Mouse (Mus musculus): ENCODE measurements around the gene Cep83. TPM values are rescaled to one million over a fixed set of nuclear protein-coding genes. Genes with fewer than 3 reads are reported as not detected.
A peak's percentile ranks its signal among the peaks of the same experiment; 100 is the strongest.

The Cep83 gene
- 25.0 and 31.2 TPM in 2 replicates for polyA plus RNA-seq (2011; ENCODE audit: insufficient read length, low read depth, missing spikeins)

DNA sequence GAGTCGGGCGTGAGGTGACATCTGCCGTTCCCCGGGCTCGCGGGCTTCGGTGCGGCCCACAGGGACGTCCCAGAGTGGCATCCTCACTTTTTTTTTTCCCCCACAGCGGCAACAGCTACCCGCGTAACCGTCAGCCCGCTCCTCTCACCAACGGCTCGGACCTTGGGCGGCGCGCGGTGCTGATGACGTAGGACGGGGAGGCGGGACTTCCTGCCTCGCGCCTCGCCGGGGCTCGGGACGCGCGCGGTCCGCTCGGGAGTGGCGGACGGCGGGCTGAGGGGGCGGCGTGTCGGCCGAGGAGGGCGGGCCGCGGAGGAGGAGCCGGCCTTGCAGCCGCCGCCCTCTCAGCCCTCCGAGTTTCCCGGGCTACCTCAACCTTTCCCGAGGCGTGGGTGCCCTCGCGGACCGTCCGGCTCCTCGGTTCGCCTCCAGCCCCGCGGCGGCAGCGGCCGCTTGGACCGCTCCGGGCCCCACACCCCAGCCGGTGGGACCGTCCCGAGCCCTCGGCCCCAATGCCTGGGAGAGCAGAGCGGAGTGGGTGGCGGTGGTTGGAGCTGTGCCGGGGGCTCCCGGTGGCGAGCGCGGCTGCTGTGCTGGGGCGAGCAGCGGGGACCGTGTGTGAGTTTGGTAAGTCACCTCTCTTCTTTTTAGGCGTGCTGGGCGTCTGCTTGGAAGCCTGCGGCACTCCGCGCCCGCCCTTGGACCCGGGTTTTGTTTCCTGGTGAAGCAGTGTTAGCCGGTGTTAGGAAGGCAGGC lies at the start of gene Cep83:
Gene Cep83 (plus strand): TSS at position 235 of the 756 bp plus-strand sequence.
- TF ChIP-seq POLR2A (IDR thresholded peaks at IDR 0.05; ENCODE audit: low read depth, low read length) (peak; percentile 90), CTCF (IDR thresholded peaks at IDR 0.05; ENCODE audit: borderline replicate concordance, insufficient read depth, low read length) (no peak)
- H3K27ac ChIP-seq (ENCODE audit: insufficient read depth, low read length), result peak within 1 kb of the TSS; percentile 63
- H3K4me3 ChIP-seq (ENCODE audit: insufficient read depth, low read length), result peak within 1 kb of the TSS; percentile 100
- H3K4me1 ChIP-seq (ENCODE audit: control insufficient read depth, insufficient read depth, low read length), result no peaks in the 10 kb centered on the region

GRCm38 (mm10) chr10:94639281-94639680 lies 49.2 kb upstream of the Cep83 start:
- no peak for TF ChIP-seq CTCF (IDR thresholded peaks at IDR 0.05; ENCODE audit: borderline replicate concordance, insufficient read depth, low read length)
- no peak for TF ChIP-seq POLR2A (IDR thresholded peaks at IDR 0.05; ENCODE audit: low read depth, low read length)
- Histone ChIP-seq H3K27ac (ENCODE audit: insufficient read depth, low read length) (no peak overlapping the region), H3K4me1 (ENCODE audit: control insufficient read depth, insufficient read depth, low read length) (no peaks in the 10 kb centered on the region), H3K4me3 (ENCODE audit: insufficient read depth, low read length) (no peak overlapping the region)

- Histone ChIP-seq H3K27ac (ENCODE audit: insufficient read depth, low read length) (no peak overlapping the region), H3K4me3 (ENCODE audit: insufficient read depth, low read length) (no peak overlapping the region), H3K4me1 (ENCODE audit: control insufficient read depth, insufficient read depth, low read length) (no peaks in the 10 kb centered on the region)
- no peak for TF ChIP-seq POLR2A (IDR thresholded peaks at IDR 0.05; ENCODE audit: low read depth, low read length)
- no peak for TF ChIP-seq CTCF (IDR thresholded peaks at IDR 0.05; ENCODE audit: borderline replicate concordance, insufficient read depth, low read length)
Measured at GRCm38 (mm10) chr10:94640067-94640466, 48.4 kb upstream of the Cep83 start.

DNA sequence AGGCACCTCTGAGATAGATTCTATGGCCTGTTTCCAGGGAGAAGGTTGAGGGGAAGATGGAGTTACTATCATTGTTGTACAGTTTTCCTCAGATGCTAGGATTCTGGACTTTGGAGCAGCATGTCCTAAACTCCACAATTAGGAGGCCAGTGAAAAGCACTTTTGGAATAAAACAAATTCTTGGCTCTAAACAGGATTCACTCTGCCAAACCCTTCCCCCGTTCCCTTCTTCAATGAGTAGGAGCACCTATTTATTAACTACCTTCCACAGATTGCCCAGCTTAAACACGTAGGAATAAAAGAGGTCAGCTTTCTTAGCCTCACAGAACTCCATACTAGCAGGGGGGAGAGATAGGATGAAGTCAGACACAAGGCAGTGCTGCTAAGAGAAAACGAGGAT lies 24.4 kb upstream of the Cep83 start:
- H3K4me1 ChIP-seq (ENCODE audit: control insufficient read depth, insufficient read depth, low read length), result no peaks in the 10 kb centered on the region
- TF ChIP-seq CTCF (IDR thresholded peaks at IDR 0.05; ENCODE audit: borderline replicate concordance, insufficient read depth, low read length), result no peak
- no peak for TF ChIP-seq POLR2A (IDR thresholded peaks at IDR 0.05; ENCODE audit: low read depth, low read length)
- no peak overlapping the region for H3K4me3 ChIP-seq (ENCODE audit: insufficient read depth, low read length)
- no peak overlapping the region for H3K27ac ChIP-seq (ENCODE audit: insufficient read depth, low read length)

DNA sequence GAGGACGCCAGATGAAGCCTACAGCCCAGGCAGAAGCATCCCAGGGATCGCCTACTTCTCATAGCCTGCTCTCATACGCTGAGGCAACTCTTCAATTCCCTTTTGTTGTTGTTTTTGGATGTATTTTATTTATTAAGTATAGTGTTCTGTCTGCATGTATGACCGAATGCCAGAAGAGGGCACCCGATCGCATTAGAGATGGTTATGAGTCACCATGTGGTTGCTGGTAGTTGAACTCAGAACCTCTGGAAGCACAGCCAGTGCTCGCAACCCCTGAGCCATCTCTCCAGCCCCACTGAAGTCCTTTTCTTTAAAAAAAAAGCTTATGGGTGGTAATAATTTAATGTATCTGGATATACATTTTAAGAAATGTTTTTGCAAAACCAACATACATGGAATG lies 24.0 kb upstream of the Cep83 start:
- Histone ChIP-seq H3K4me1 (ENCODE audit: control insufficient read depth, insufficient read depth, low read length) (no peaks in the 10 kb centered on the region), H3K27ac (ENCODE audit: insufficient read depth, low read length) (no peak overlapping the region)
- TF ChIP-seq POLR2A (IDR thresholded peaks at IDR 0.05; ENCODE audit: low read depth, low read length), result no peak
- no peak for TF ChIP-seq CTCF (IDR thresholded peaks at IDR 0.05; ENCODE audit: borderline replicate concordance, insufficient read depth, low read length)

DNA sequence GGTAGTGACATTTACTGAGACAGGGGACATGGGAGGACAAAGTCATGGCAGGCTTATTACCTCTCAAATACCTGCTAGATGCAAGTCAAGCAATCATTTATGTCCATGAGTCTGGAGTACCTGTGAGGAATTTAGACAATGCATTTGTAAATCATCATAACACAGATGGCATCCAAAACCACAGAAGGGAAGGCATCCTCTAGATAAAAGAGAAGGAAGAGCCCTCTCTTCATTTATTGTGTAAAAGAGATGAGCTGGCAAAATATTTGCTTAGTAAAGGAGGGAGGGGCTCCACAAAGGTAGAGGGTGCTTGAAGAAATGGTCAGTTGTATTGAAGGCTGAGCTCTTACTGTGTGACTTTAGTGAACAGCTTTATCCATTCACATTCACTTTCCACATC lies 20.3 kb upstream of the Cep83 start:
- Histone ChIP-seq H3K4me1 (ENCODE audit: control insufficient read depth, insufficient read depth, low read length) (no peaks in the 10 kb centered on the region), H3K4me3 (ENCODE audit: insufficient read depth, low read length) (no peak overlapping the region), H3K27ac (ENCODE audit: insufficient read depth, low read length) (no peak overlapping the region)
- TF ChIP-seq CTCF (IDR thresholded peaks at IDR 0.05; ENCODE audit: borderline replicate concordance, insufficient read depth, low read length), result no peak

More for the DNA sequence above, 24.0 kb upstream of the Cep83 start:
- H3K4me3 ChIP-seq (ENCODE audit: insufficient read depth, low read length), result no peak overlapping the region

- TF ChIP-seq POLR2A (IDR thresholded peaks at IDR 0.05; ENCODE audit: low read depth, low read length) (no peak), CTCF (IDR thresholded peaks at IDR 0.05; ENCODE audit: borderline replicate concordance, insufficient read depth, low read length) (no peak)
- Histone ChIP-seq H3K4me1 (ENCODE audit: control insufficient read depth, insufficient read depth, low read length) (no peaks in the 10 kb centered on the region), H3K4me3 (ENCODE audit: insufficient read depth, low read length) (peak overlapping the region; percentile 74), H3K27ac (ENCODE audit: insufficient read depth, low read length) (no peak overlapping the region; the same call in 1 of the 2 replicates)
Measured at GRCm38 (mm10) chr10:94687801-94688419, 544 bp upstream of the Cep83 start.

DNA sequence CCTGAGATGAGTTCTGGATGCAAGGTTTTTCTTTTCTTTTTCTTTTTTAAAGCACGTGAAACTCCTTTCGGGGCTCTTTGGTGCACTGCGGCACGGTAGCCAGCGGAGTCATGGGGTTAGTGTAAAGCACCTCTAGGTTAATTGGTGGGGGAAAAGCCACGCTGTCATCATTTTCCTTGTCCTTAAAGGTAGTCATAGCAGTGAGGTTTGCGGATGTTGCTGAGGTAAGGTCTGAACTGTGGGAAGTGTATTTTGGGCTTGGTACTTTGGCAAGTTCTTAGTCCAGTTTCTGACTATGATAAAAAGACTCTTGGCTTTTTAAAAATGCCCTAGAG lies 689 bp downstream of the Cep83 start:
- H3K27ac ChIP-seq (ENCODE audit: insufficient read depth, low read length), result peak overlapping the region; percentile 63
- TF ChIP-seq CTCF (IDR thresholded peaks at IDR 0.05; ENCODE audit: borderline replicate concordance, insufficient read depth, low read length) (no peak), POLR2A (IDR thresholded peaks at IDR 0.05; ENCODE audit: low read depth, low read length) (no peak)
- peak overlapping the region; percentile 100 for H3K4me3 ChIP-seq (ENCODE audit: insufficient read depth, low read length)
- no peaks in the 10 kb centered on the region for H3K4me1 ChIP-seq (ENCODE audit: control insufficient read depth, insufficient read depth, low read length)

- Histone ChIP-seq H3K27ac (ENCODE audit: insufficient read depth, low read length) (no peak overlapping the region), H3K4me3 (ENCODE audit: insufficient read depth, low read length) (no peak overlapping the region), H3K4me1 (ENCODE audit: control insufficient read depth, insufficient read depth, low read length) (no peaks in the 10 kb centered on the region)
- TF ChIP-seq POLR2A (IDR thresholded peaks at IDR 0.05; ENCODE audit: low read depth, low read length) (no peak), CTCF (IDR thresholded peaks at IDR 0.05; ENCODE audit: borderline replicate concordance, insufficient read depth, low read length) (no peak)
Measured at GRCm38 (mm10) chr10:94690376-94690775, 1.9 kb downstream of the Cep83 start.

DNA sequence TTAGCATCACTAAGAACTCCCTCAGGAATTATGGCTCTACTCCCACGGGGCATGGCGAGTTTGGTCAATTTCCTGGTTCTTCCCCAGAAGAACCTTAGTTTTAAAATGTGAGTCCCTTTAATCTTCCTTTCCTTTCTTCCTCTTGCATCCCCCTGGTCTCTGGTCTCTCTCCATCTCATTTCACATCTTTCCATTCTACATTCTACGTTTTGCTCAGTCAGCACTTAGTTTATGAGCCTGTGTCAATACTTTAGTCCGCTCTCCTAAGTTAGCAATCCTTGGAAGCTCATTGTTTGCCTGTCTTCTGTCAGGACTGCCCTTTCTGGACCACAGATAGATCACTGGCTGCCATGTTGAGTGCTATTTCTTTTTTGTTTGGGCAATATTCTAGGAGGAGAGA lies 3.7 kb downstream of the Cep83 start:
- Histone ChIP-seq H3K27ac (ENCODE audit: insufficient read depth, low read length) (no peak overlapping the region), H3K4me1 (ENCODE audit: control insufficient read depth, insufficient read depth, low read length) (no peaks in the 10 kb centered on the region), H3K4me3 (ENCODE audit: insufficient read depth, low read length) (no peak overlapping the region)
- no peak for TF ChIP-seq POLR2A (IDR thresholded peaks at IDR 0.05; ENCODE audit: low read depth, low read length)
- TF ChIP-seq CTCF (IDR thresholded peaks at IDR 0.05; ENCODE audit: borderline replicate concordance, insufficient read depth, low read length), result no peak
